Mouse (Mus musculus): ENCODE measurements around the gene Phf1.
"Not testable (repeated sequence)": the region's sequence is repeated elsewhere in the genome, so short reads cannot be mapped to it uniquely, and the experiment has no call there.

Gene Phf1

GRCm38 (mm10) chr17:26932839-26933398 is at the start of gene Phf1:
TSS of gene Phf1 (plus strand) at chr17:26933052.
- peak; percentile 94 for DNase-seq (ENCODE audit: low spot score)

GRCm38 (mm10) chr17:26883585-26883984 is 49.3 kb upstream of the Phf1 start:
- no peak for DNase-seq (ENCODE audit: low spot score)

GRCm38 (mm10) chr17:26884995-26885926 is 47.6 kb upstream of the Phf1 start:
- peak; percentile 89 for DNase-seq (ENCODE audit: low spot score)

DNA sequence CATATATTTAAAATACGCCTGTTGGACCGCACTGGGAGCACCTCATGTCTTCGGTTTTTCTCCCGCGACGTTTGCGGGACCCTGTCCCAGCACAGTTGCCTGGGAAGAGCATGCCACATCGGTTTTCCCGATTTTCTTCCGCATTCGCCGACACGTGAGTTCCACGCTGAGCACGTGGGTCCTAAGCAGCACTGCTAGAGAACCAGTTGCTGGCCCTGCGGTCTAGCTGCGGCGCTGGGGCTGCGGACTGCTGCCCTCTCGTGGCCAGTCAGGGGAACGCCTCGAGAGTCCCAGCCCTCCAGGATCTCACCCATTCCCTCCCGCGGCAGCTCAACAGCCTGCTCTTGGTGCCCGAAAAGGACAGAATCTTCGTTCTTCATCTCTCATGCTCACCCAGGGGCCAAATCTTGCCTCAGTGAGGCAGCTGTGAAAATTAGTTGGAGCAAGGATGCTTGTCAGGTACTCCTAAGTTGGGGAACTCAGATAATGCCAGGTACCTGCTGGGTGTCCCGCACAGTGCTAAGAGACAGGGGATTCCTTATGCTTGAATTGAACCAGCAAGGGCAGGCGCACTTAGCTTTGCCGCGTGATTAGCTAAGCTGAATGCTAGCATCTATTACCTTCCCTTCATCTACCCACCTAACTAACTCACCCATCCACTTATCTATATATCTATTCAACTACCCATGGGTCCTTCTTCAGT is 46.7 kb upstream of the Phf1 start:
- peak; percentile 88 for DNase-seq (ENCODE audit: low spot score)

- DNase-seq (ENCODE audit: low spot score) = no peak
Observed at GRCm38 (mm10) chr17:26887926-26888325, 44.9 kb upstream of the Phf1 start.

DNA sequence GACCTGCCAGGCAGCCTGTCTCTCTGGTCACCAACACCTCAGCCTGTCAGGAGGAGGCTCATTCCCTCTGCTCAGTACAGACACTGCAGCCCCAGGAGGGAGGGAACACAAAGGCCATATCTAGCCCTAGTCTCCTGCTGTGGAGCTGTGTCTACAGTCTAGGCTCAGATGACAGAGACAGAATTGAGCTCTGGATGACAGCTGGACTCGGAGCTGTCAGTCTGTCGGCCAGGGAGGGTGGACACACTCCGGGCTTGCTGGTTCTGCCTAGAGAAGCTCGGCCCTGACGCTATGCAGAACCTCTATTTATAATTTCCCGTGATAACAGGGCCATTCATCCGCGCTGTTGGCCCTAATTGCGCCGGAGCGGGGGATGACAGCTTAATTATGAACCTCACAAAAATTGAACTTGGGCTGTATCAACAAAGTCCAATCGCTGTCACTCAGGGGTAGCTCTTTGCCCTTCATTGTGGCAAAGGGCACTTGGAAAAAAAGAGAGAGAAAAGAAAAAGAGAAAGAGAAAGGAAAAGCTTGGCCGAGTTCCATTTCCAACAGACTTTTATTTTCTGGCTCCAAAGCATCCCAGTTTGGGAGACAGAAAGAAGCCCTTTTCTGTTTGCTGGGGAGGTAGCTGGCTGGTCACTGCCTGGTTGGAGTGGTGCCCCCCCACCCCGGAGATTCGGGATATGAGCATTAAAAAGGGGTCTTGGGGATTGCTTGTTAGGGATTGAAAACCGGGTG is 40.0 kb upstream of the Phf1 start:
- no peak for DNase-seq (ENCODE audit: low spot score)

GRCm38 (mm10) chr17:26893492-26893891 is 39.4 kb upstream of the Phf1 start:
- DNase-seq (ENCODE audit: low spot score) = no peak

GRCm38 (mm10) chr17:26894342-26894741 is 38.5 kb upstream of the Phf1 start:
- DNase-seq (ENCODE audit: low spot score) = no peak

DNA sequence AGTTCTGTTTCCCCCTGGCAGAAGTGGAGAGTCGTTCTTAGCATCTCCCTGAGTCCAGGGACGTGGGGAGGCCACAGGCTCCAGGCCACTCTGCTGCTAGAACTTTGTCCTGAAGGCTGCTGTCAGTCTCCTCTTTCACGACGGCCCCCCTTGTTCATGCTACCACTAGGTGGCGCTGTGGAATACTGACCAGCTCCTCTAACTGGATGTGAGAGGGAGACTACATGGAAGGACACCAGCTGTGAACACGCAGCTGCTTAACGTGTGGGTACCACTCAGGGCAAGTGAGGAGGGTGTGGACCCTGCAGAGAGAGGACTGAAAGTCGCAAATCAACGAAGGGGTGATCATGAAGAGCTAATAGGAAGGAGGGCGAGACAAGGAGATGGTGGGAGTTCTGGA is 37.3 kb upstream of the Phf1 start:
- peak; percentile 86 for DNase-seq (ENCODE audit: low spot score)

DNA sequence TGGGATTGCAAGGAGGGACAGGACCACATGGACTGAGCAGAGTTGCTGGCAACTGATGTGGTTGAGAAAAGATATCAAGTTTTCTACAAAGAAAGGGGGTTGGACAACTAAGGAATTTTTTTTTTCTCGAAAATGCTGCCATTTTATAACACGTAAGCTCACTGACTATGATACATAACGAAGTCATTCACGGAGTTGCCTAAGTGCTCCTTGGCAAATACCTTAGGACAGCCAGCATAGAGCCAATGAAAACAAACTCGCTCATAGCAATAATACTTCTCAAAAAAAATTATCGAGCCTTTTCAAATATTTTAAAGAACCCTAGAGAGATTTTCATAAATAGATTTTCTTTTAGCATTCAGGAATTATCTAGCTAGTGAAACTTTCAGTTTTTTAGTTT is 31.9 kb upstream of the Phf1 start:
- DNase-seq (ENCODE audit: low spot score) = no peak

DNA sequence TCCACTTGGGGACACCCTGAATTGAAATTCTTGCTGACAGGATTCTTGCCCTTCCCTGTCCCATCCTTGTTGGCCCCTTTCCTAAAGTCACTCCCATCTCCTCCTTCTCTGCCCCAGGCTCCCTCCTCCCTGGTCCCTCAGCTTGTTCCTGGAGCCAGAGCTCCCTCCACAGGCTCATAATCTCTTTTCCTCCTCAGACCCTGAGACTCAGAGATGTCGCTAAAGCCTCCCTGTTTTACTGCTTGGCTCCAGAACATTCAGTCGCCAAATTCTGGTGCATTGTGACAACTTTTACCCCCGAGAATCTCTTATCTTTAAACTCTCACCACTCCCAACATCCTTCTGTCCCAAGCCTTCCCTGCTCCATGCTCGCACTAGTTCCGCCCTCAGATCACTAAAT is 28.5 kb upstream of the Phf1 start:
- no peak for DNase-seq (ENCODE audit: low spot score)

DNA sequence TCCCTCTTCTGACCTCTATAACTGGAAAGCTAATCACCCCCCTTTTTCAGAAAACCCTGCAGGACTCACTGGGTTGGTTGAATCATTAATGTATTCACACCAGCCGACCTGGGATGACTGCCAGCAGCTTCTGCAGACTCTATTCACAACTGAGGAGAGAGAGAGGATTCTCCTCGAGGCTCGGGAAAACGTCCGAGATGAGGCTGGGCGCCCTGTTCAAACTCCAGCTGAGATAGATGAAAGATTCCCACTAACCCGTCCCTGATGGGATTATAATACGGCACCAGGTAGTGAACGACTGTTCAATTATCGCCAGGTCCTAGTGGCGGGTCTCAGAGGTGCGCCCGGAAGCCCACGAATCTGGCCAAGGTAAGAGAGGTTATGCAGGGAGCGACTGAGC is 25.3 kb upstream of the Phf1 start:
- not testable (repeated sequence) for DNase-seq (ENCODE audit: low spot score)

- DNase-seq (ENCODE audit: low spot score) = no peak
Observed at GRCm38 (mm10) chr17:26915248-26915647, 17.6 kb upstream of the Phf1 start.

- DNase-seq (ENCODE audit: low spot score) = peak; percentile 100
Observed at GRCm38 (mm10) chr17:26916711-26917482, 16.0 kb upstream of the Phf1 start, which contains the start of gene Kifc5b. TSS of gene Kifc5b (plus strand) at chr17:26917091.

DNA sequence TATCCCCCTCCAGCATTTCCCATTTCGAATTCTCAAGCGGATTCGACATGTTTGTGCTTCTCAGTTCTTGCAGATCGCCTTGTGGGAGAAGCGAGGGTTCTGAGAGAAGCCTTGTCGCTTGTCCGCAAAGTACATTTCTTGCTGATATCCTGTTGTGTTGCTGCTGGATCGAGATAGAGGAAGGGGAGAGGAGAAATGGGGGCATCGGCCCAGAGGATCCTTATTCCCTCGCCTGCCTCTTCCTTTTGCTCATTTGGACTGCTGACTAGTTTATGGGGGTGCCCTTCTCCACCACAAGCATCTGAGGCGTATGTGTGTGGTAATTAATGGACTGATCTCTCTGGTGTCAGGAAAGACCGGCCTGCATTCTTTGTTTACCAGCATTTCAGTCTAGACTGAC is 15.3 kb upstream of the Phf1 start:
- DNase-seq (ENCODE audit: low spot score) = peak; percentile 21

GRCm38 (mm10) chr17:26918343-26918742 is 14.5 kb upstream of the Phf1 start:
- no peak for DNase-seq (ENCODE audit: low spot score)

- not testable (repeated sequence) for DNase-seq (ENCODE audit: low spot score)
Observed at GRCm38 (mm10) chr17:26919516-26919915, 13.3 kb upstream of the Phf1 start.

DNA sequence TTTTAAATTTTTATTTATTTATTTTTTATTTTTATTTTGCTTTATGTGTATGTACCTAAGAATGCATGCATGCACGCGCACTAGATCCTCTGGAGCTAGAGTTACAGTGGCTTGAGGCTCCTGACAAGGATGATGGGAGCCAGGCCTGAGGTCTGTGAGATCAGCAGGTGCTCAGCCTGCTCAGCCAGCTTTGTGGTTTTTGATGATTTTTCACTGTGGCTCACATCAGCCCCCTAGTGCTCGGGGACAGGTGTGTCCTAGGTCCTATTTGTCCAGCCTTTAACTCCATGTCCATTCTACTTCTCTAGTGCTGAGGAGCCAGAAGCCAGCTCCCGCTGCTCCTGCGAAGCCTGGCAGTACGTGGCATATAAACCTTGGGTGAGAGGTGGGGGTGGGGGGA is 10.5 kb upstream of the Phf1 start:
- DNase-seq (ENCODE audit: low spot score) = not testable (repeated sequence)

DNA sequence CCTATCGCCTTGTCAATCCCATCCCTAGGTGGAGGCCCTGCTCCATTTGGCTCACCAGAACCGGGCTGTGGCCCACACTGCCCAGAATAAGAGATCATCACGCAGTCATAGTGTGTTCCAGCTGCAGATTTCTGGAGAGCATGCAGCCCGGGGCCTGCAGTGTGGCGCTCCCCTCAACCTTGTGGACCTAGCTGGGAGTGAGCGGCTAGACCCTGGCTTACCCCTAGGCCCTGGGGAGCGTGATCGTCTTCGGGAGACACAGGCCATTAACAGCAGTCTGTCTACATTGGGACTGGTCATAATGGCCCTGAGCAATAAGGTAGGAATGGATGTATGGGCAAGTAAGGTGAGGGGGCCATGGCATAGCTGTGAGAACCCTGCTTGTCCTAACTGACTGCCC is 7.4 kb upstream of the Phf1 start:
- not testable (repeated sequence) for DNase-seq (ENCODE audit: low spot score)

- peak; percentile 62 for DNase-seq (ENCODE audit: low spot score)
Observed at GRCm38 (mm10) chr17:26931795-26932194, 1.1 kb upstream of the Phf1 start.

- no peak for DNase-seq (ENCODE audit: low spot score)
Observed at GRCm38 (mm10) chr17:26933419-26933818, 567 bp downstream of the Phf1 start.
